Mouse (Mus musculus) bone marrow macrophage, adult 2 months (primary cell): Measurements from ENCODE around the gene Zdbf2. TPM values are rescaled to one million over a fixed set of nuclear protein-coding genes. Genes with fewer than 3 reads are reported as not detected.

Experiments used
- H3K27ac ChIP-seq: 2 replicates; pipeline ENCODE4 v1.5.1; 2012; ENCODE audit warnings: low read depth, low read length; ENCODE audit not compliant: insufficient read depth
- H3K4me1 ChIP-seq: 2 replicates; pipeline ENCODE4 v1.6.1; 2012; ENCODE audit warnings: low read length; ENCODE audit not compliant: control insufficient read depth, insufficient read depth
- H3K4me3 ChIP-seq: 2 replicates; pipeline ENCODE4 v1.5.1; 2012; ENCODE audit warnings: mild to moderate bottlenecking, low read length, moderate library complexity; ENCODE audit not compliant: insufficient read depth
- CTCF ChIP-seq: IDR thresholded peaks from 2 replicates; pipeline ENCODE4 v1.5.1; 2012; ENCODE audit warnings: low read depth, mild to moderate bottlenecking, low read length, moderate library complexity
- POLR2A ChIP-seq: IDR thresholded peaks from 2 replicates; pipeline ENCODE4 v1.6.1; 2012; ENCODE audit warnings: mild to moderate bottlenecking, low read depth, low read length, borderline replicate concordance
- polyA plus RNA-seq: library from polyadenylated mRNA; stranded (reverse); fragments of >200 nt; gene quantifications from 2 replicates; pipeline ENCODE4 v1.2.4, GENCODE M21; 2012; ENCODE audit not compliant: missing spikeins, insufficient read depth, insufficient read length

Gene Zdbf2
- polyA plus RNA-seq: 0.08 TPM in 1 of 2 replicates, not detected in the other

GRCm38 (mm10) chr1:63272741-63273338, at the start of gene Zdbf2:
TSS of gene Zdbf2 (plus strand) at chr1:63273265.
- H3K27ac ChIP-seq: no peak within 1 kb of the TSS
- no peaks in the 10 kb centered on the region for H3K4me1 ChIP-seq
- TF ChIP-seq CTCF: no peak
- TF ChIP-seq POLR2A: no peak
- peak within 1 kb of the TSS; percentile 8; the same call in 1 of the 2 replicates for H3K4me3 ChIP-seq

GRCm38 (mm10) chr1:63225009-63225408, 48.1 kb upstream of the Zdbf2 start:
- TF ChIP-seq CTCF (no peak), POLR2A (no peak)
- Histone ChIP-seq H3K27ac (no peak overlapping the region), H3K4me1 (no peaks in the 10 kb centered on the region), H3K4me3 (no peak overlapping the region)

GRCm38 (mm10) chr1:63225890-63226289, 47.2 kb upstream of the Zdbf2 start:
- no peak overlapping the region for H3K4me3 ChIP-seq
- TF ChIP-seq POLR2A: no peak

GRCm38 (mm10) chr1:63227241-63227640, 45.8 kb upstream of the Zdbf2 start:
- Histone ChIP-seq H3K27ac (no peak overlapping the region), H3K4me3 (no peak overlapping the region), H3K4me1 (no peaks in the 10 kb centered on the region)
- TF ChIP-seq CTCF: no peak
- no peak for TF ChIP-seq POLR2A

More at GRCm38 (mm10) chr1:63225890-63226289, 47.2 kb upstream of the Zdbf2 start:
- no peak overlapping the region for H3K27ac ChIP-seq
- H3K4me1 ChIP-seq: no peaks in the 10 kb centered on the region

- H3K4me3 ChIP-seq: no peak overlapping the region
- no peaks in the 10 kb centered on the region for H3K4me1 ChIP-seq
- no peak overlapping the region for H3K27ac ChIP-seq
- TF ChIP-seq CTCF (no peak), POLR2A (no peak)
These were observed 35.7 kb upstream of the Zdbf2 start for GRCm38 (mm10) chr1:63237371-63237770.

- TF ChIP-seq POLR2A: no peak
- no peak for TF ChIP-seq CTCF
- H3K27ac ChIP-seq: no peak overlapping the region
- H3K4me1 ChIP-seq: no peaks in the 10 kb centered on the region
- no peak overlapping the region for H3K4me3 ChIP-seq
These were observed 33.8 kb upstream of the Zdbf2 start for GRCm38 (mm10) chr1:63239305-63239704.

- TF ChIP-seq CTCF: no peak
- TF ChIP-seq POLR2A: no peak
- Histone ChIP-seq H3K4me1 (no peaks in the 10 kb centered on the region), H3K27ac (no peak overlapping the region), H3K4me3 (no peak overlapping the region)
These were observed 33.3 kb upstream of the Zdbf2 start for GRCm38 (mm10) chr1:63239751-63240150.

GRCm38 (mm10) chr1:63243854-63244253, 29.2 kb upstream of the Zdbf2 start:
- no peak overlapping the region for H3K27ac ChIP-seq
- no peak overlapping the region for H3K4me3 ChIP-seq
- no peaks in the 10 kb centered on the region for H3K4me1 ChIP-seq
- no peak for TF ChIP-seq CTCF
- no peak for TF ChIP-seq POLR2A

GRCm38 (mm10) chr1:63246862-63247521, 26.1 kb upstream of the Zdbf2 start:
- H3K4me1 ChIP-seq: no peaks in the 10 kb centered on the region
- H3K4me3 ChIP-seq: no peak overlapping the region
- no peak overlapping the region for H3K27ac ChIP-seq

GRCm38 (mm10) chr1:63247831-63248359, 25.2 kb upstream of the Zdbf2 start:
- no peaks in the 10 kb centered on the region for H3K4me1 ChIP-seq
- no peak for TF ChIP-seq POLR2A
- no peak overlapping the region for H3K27ac ChIP-seq

More at GRCm38 (mm10) chr1:63246862-63247521, 26.1 kb upstream of the Zdbf2 start:
- TF ChIP-seq POLR2A: no peak
- no peak for TF ChIP-seq CTCF

More at GRCm38 (mm10) chr1:63247831-63248359, 25.2 kb upstream of the Zdbf2 start:
- H3K4me3 ChIP-seq: no peak overlapping the region
